Mouse (Mus musculus) splenic B cell, adult 2 months (primary cell): ENCODE measurements around the gene Lyve1.

ENCODE experiments used
- DNase-seq: peaks from one replicate; pipeline ENCODE4 v3.0.0-alpha.2; 2011; ENCODE audit warnings: low read depth, low spot score
- H3K27me3 ChIP-seq: 2 replicates; pipeline ENCODE4 v1.6.1; 2012; ENCODE audit warnings: mild to moderate bottlenecking, low read length, moderate library complexity, mixed read lengths; ENCODE audit not compliant: control insufficient read depth, poor library complexity, insufficient read depth, severe bottlenecking
- H3K36me3 ChIP-seq: 2 replicates; pipeline ENCODE4 v1.6.1; 2012; ENCODE audit warnings: mild to moderate bottlenecking, low read length, moderate library complexity, mixed read lengths; ENCODE audit not compliant: control insufficient read depth, poor library complexity, insufficient read depth, severe bottlenecking

Lyve1 gene

GRCm38 (mm10) chr7:110833024-110833423 is 30.0 kb downstream of the Lyve1 start:
- H3K36me3 ChIP-seq = peaks cover 11% of the 10 kb centered on the region
- no peaks in the 10 kb centered on the region for H3K27me3 ChIP-seq
- DNase-seq = no peak

DNA sequence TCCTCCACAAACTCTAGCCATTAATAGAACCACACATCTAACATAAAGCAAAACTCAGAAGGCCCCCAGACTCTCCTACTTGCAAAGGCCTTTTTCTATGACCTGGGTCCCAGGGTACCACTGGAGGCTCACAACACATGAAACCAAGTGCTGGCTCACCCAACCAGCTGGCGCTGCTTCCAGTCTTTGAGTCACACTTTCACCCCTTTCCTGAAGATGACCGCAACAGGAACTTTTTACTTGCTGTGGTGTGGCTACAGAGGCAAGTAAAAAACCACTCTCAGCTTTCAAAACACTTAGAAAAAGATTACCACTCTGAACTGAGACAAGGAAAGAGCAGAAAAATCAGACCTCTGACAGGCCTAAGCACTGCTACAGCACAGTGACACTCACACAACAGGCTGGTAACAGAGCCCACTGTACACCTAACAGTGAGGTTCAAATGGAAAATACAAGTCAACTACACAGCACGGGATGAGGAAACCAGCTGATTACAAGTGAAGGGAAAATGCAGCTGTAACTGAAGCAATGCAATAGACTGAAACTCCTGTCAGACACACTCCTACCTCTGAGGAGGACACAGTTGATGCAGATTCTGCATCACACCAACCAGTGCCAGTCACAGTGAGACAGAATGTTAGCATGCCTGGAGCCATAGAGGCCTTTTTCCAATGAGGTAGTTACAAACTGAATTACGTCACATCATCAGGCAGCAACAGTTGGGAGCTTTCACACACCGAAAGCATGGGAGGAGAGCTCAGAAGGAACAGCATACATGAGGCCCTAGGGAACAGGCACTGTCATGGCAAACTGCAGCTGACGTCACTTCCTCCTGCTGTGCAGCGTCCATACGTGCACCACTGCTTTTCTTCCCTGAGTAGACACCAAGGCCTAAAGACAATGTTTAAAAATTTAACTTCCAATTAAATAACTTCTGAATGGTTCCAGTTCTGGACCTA is 38.8 kb downstream of the Lyve1 start:
- peak; percentile 26 for DNase-seq
- Histone ChIP-seq H3K27me3 (no peaks in the 10 kb centered on the region), H3K36me3 (peaks cover 8% of the 10 kb centered on the region)

GRCm38 (mm10) chr7:110823593-110823992 is 39.4 kb downstream of the Lyve1 start:
- no peak for DNase-seq
- H3K27me3 ChIP-seq = no peaks in the 10 kb centered on the region
- peaks cover 7% of the 10 kb centered on the region for H3K36me3 ChIP-seq

GRCm38 (mm10) chr7:110823076-110823475 is 40.0 kb downstream of the Lyve1 start:
- DNase-seq = no peak
- H3K36me3 ChIP-seq = peaks cover 6% of the 10 kb centered on the region

GRCm38 (mm10) chr7:110822055-110822454 is 41.0 kb downstream of the Lyve1 start:
- H3K27me3 ChIP-seq = no peaks in the 10 kb centered on the region
- DNase-seq = no peak
- peaks cover 6% of the 10 kb centered on the region for H3K36me3 ChIP-seq

More at GRCm38 (mm10) chr7:110823076-110823475, 40.0 kb downstream of the Lyve1 start:
- H3K27me3 ChIP-seq = no peaks in the 10 kb centered on the region

DNA sequence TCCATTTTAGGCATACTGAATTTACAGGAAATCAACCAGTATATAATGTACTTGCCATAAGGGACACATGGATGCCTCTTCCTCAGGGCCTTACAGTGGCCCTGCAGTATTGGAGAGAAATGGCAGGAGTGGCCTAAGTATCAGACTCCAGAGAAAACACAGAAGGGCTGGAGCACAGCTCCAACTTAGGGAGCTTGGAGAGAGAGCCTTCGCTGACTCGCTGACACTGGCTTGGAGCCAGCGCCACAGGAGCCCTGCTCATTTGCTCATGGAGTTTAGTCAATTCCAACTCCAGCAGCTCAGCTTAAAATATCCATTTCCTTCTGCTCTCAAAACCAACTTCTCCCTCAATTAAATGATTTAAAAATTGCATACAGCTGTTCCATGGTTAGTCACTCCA is 41.4 kb downstream of the Lyve1 start:
- no peaks in the 10 kb centered on the region for H3K27me3 ChIP-seq
- no peak for DNase-seq
- H3K36me3 ChIP-seq = peaks cover 6% of the 10 kb centered on the region

DNA sequence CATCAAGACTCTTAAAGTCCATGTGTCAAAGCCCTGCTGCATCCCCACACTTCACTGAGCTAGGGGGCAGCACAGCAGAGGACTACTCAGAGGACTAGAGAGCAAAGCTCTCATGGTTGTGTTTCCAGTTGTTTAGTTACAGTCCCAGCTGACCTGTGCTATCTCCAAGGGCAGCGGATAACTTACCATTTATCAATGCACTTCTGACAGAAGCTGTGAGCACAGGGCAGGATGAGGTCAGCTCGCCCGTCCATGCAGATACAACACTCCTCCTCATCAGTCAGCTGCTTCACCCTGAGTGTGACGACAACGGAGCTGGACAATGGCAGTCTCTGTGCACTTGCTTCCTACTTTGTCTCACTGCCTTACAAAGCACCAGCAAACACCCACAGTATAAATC is 42.0 kb downstream of the Lyve1 start:
- peaks cover 6% of the 10 kb centered on the region for H3K36me3 ChIP-seq
- no peaks in the 10 kb centered on the region for H3K27me3 ChIP-seq
- DNase-seq = no peak

DNA sequence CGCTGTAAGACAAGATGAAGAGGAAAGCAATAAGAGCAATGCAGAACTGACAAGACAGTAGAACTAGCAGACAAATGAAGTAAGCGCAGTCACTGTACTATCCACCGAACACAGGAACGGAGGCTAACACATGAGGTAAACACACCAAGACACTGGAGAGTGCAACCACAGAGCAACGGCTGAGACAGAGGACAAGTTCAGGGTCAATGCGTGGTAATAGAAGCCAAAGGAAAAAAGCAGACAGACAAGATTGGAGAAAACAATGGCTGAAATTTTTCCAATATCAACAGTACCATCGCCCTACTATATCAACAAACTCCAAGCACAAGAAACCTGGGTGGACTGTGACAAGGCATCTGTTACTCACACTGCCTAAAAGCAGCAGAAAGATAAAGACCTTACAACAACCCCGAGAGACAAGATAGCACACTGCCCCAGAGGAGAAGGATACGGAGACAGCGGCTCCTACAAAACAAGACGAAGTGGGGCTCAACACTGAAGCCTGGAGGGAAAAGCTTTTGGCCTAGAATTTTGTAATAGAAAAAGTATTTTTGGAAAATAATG is 44.2 kb downstream of the Lyve1 start:
- DNase-seq = no peak

DNA sequence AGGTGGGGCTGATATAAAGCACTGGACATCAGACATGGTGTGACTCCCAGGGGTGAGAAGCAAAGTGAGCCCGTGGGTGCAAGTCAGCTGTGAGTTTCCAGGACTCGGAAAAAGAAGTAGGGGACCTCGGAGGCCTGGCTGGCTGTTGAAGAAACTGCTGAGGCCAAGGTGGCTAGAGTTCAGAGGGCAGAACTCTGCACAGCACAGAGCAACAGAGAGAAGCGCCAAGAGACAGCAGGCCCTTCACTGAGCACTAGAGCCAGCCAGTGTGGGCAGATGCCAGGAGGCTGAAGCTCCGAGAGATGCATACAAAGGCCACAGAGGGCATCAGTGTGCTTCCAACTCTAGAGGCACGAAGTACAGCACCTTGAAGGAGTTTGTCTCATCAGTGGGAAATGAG is 44.8 kb downstream of the Lyve1 start:
- peaks cover 8% of the 10 kb centered on the region for H3K36me3 ChIP-seq
- H3K27me3 ChIP-seq = no peaks in the 10 kb centered on the region
- no peak for DNase-seq

More for the DNA sequence above, 44.2 kb downstream of the Lyve1 start:
- Histone ChIP-seq H3K36me3 (peaks cover 9% of the 10 kb centered on the region), H3K27me3 (no peaks in the 10 kb centered on the region)

GRCm38 (mm10) chr7:110816037-110816436 is 47.0 kb downstream of the Lyve1 start:
- Histone ChIP-seq H3K27me3 (no peaks in the 10 kb centered on the region), H3K36me3 (peaks cover 7% of the 10 kb centered on the region)
- peak; percentile 86 for DNase-seq

DNA sequence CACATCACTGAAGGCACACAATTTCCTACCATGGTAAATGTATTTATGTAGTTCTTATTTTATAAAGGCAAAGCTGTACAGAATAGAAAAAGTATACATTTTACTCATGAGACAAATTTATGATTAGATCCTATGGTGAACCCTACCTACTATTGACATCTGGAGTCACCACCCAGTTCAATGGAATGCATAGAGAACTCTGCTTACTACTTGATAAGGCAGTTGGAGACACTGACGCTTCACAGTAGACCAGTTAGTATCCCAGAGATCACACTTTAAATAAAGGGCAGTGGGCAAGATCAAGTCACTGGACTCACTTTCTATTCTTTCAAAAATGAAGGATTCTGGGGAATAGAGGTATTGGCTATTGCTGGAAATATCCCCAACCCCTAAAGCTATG is 49.1 kb downstream of the Lyve1 start:
- Histone ChIP-seq H3K36me3 (peaks cover 3% of the 10 kb centered on the region), H3K27me3 (no peaks in the 10 kb centered on the region)
- DNase-seq = no peak

DNA sequence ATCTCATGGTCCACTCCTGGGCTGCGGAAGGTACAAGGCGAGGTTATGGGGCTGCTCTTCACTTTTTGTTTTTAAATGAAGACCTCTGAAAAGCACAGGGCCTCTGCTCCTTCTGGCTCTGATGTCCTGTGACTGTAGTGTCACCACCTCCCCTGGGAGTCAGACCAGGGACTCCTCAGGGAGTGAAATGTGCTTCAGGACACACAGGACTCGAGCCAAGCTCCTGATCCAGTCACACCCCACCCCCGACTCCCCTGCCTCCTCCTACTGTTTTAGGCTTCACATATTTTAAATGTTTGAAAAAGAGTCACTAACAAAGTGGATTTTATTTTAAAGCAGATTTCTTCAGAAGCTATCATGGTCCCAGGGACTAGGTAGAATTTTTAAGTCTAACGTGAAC is 51.5 kb downstream of the Lyve1 start:
- no peaks in the 10 kb centered on the region for H3K27me3 ChIP-seq
- H3K36me3 ChIP-seq = peaks cover 3% of the 10 kb centered on the region
- DNase-seq = no peak

GRCm38 (mm10) chr7:110810995-110811394 is 52.0 kb downstream of the Lyve1 start:
- Histone ChIP-seq H3K36me3 (peaks cover 3% of the 10 kb centered on the region), H3K27me3 (no peaks in the 10 kb centered on the region)
- no peak for DNase-seq

DNA sequence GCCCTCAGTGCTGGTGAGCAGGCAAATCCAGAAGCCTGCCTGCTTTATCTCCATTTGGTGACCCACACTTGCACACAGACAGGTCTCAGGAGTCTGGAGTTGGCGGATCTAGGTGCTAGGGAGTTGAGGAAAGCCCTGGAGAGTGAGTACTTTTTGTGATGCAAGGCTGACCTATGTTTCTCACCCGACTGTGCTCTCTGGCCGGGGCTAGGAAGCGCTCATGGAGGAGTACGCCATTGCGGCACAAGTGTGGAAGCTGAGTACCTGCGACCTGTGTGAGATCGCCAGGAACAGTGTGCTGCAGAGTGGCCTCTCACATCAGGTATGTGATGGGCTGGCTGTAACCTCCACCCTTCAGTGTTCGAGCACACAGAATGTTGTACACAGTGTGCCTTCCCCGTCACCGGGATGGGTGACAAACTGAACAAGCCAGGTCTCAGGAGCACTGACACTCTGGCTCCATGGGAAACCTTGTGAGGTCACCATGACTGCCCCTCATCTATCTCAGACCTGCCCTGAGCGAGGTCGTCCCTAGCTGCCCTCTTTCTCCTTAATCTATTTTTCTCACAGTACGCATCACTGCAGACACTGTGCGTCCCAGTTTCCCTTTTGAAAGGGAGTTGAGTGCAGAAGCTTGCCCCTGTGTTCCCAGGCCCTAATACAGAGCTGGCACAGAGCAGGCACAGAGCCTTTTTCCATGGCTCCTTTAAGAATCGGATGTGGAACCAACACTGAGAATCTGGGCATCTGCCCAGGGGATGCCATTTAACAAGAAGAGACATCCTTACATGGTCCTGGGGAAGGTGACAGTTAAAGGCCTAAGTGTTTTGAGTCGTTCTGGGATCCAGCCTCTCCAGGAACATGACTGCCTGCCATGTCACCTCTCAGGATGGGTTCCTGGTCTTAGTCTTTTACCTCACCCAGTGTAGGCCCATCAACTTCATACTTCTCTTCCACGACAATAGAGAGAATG is 53.2 kb downstream of the Lyve1 start:
- no peak for DNase-seq

More for the DNA sequence above, 53.2 kb downstream of the Lyve1 start:
- Histone ChIP-seq H3K27me3 (no peaks in the 10 kb centered on the region), H3K36me3 (peaks cover 5% of the 10 kb centered on the region)
